Mouse (Mus musculus): ENCODE data around the gene Wdr82.

Gene Wdr82

DNA sequence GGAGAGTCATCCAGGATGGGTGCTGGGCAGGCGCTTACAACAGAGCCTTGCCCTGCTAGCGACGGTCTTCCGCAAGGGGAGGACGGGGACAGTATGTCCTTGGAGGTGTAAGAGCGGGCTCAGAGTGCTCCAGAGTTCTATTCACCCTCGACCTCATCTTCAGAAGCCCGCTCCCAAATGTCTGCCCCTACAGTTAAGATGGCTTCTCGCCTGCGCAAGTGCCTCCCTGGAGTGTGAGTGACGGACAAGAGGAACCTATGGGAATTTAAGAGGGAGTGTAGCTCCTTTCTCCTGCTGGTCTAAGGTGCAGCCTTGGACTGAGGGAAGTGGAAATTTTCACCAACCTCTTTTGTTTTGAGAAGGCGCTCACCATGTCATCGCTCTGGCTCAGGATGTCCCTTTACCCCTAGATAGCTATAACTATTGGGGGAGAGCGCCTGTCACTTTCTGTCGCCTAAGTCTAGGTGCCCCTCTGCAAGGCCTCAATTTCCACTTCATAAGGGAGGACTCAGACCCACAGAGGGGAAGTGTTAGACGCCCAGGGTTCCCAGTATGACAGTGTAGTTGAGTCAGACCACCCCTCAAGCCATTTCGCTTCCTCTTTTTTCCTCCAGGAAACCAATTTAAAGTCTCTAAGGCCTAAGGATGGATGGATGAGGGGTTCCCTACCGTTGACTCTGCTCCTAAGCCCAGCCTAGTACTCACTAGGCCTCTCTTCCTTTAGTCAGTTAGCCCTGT, 29.0 kb downstream of the Wdr82 start, which contains the start of gene Ppm1m:
TSS of gene Ppm1m (minus strand) at position 212 of the 738 bp plus-strand sequence.
- DNase-seq = no peak

DNA sequence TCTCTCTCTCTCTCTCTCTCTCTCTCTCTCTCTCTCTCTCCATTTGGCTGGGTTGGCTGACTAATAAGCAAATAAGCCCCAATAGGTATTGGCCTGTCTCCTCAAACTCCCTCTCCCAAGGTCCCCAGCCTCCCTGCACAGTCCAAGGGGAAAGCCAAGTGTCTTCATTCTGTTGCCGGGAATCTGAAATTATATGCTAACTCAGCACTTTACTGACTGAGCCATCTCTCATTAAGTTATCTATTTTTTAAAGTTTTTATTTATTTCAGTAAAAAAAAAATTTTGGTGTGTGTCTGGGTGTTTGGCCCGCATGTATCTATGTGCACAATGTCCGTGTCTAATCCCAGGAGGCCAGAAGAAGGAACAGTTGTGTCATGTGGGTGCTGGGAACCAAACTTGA, 31.2 kb downstream of the Wdr82 start:
- DNase-seq = no peak

DNA sequence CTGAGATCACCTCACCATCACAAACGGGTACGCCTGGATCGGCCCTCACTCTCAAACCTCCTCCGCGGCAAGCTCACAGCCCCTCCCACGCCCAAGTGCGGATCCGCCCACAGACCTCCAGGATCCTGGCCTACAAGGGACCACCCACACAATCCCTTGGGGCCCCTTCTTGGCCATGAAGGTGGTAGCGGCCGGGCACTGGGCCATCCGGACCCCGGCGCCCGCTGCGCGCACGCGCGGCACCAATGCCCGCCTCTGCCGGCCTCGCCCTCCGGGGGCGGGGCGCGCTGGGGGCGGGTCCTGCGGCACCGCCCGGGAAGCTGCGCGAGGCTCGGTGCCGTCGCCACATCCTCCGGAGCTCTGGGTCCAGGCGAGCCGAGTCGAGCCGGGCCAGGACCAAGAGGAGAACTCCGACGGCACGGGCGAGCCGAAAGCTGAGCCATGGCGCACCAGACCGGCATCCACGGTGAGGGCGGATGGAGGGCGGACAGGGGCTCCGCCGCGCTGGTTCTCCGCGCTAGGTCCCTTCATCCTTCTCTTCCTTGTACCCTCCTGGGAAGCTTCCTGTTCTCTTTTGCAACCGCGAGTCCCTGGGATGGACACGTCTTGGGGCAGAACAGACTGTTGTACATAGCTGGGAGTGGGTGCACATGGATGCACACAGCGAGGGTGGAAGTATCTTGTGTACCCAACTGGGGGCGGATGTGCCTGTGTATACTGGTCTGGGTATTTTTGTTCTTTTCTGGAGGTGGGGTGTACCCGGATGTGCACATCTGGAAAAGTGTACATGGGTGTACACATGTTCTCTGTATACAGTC, 32.3 kb downstream of the Wdr82 start, which contains the start of gene Twf2:
TSS of gene Twf2 (plus strand) at position 290 of the 818 bp plus-strand sequence.
- peak; percentile 91 to 95 for DNase-seq

DNA sequence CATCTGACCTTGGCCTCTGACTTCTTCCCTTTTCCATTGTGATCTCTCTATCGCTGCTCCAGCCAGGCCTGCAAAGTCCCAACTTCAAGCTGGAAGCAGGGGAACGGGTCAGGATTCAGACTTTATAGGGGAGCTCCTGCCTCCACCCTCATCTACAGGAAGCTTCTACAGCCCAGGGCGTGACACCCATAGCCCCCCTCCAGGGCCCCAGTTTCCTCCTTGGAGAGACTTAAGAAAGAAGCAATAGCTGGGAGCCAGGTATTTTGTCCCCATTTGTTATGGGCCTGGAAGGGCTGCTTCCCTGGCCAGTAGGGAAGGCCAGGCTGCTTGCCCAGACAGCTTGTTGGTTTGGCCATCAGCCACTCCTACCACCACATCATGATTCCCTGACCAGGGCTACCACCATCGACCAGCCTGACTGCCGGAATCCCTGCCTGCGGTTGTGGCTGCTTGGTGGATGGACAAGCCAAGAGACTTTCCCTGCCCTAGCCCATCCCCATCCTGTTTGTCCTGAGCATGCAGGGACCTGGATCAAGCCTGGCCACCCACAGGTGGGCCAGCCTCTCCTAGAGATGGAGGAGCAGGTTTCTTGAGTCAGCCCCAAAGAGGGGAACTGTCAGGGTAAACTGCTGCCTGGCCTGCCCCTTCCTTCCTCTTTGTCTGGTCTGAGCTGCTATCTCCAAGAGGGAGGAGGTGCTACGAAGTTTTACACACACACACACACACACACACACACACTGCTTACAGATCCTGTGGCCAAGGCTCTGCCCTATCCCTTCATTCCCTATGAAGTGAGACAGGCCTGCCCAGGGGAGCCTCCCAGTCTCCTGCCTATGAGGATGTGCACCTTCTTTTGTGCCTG, 33.5 kb downstream of the Wdr82 start:
- no peak for DNase-seq

DNA sequence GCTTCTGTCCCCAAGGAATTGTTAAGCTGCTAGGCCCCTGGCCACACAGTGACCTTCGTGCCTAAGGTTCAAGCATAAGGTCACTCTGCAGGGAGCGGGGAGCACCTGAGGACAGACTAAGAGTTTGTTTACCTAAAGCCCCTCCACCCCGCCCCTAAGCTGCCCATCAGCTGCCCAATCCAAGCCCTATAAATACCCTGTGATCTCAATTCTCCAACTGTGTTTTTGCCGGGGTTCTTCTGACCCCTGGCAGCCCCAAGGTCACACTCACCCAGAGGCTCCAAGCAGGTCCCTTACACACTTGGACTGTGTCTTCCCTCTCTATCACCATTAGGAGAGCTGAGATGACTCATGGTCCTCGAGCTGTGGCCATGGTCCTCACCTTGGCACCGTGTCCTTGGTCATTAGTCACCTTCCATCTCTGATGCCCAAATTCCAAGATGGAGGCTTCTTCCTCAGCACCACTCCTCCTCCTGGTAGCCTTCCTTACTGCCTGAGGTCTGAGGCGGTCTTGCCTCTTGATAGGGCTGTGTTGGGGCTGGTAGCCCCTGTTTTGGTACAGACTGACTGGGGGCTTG, 35.1 kb downstream of the Wdr82 start:
- DNase-seq = no peak

DNA sequence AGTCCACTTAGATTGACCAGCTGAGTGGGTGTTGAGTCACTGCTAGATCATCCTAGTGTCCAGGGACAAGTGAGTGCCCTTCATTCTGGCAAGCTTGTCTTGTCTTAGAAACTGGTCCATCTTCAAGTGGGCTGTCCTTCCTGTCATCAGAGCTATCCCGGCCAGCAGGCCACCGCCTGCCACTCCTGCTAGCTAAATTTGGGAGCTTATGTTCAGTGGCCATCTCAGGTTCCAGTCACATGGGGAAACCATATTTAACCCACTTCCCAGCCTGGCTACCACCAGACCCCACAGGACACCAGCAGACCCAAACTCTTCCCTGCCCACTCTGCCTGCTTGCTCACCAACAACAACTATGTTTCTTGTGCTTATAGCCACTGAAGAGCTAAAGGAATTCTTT, 35.8 kb downstream of the Wdr82 start:
- DNase-seq = no peak

DNA sequence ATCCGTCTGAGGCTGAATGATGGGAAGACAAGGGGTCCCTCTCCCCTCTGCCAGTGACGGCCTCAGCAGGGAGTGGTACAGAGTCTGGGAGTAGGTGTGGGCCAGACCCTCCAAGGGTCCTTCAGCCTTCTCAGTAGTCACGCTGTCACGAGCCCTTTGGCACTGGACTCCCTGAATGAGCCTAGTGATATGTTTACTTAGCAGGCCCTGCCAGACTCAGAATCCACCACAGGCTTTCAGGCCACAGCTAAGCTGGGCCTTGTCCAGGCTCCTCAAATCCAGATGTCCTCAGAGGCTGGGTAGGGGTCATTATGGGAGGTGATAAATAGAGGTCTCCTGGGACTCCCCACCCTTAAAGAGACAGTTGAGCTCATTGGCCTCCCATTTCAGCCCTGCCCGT, 37.5 kb downstream of the Wdr82 start:
- DNase-seq = no peak

DNA sequence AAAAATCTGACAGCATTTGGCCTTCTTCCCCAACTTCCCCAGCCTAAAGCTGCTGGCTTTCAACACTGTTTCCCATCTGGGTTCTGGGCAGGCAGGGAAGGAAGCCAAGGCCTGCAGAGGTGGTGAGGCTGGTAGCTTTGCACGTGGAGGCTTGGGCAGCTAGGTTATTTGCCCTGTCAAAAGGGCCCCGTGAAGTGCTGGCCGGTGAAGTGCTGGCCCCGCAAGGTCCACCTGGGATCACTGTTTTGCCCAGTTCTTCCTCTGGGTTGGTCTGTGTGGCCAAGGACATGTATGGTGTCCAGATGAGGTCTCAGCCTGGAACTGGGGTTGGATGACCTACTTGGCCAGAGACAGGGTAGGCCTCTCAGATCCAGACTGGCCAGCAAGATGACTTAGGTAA, 39.2 kb downstream of the Wdr82 start:
- DNase-seq = no peak

DNA sequence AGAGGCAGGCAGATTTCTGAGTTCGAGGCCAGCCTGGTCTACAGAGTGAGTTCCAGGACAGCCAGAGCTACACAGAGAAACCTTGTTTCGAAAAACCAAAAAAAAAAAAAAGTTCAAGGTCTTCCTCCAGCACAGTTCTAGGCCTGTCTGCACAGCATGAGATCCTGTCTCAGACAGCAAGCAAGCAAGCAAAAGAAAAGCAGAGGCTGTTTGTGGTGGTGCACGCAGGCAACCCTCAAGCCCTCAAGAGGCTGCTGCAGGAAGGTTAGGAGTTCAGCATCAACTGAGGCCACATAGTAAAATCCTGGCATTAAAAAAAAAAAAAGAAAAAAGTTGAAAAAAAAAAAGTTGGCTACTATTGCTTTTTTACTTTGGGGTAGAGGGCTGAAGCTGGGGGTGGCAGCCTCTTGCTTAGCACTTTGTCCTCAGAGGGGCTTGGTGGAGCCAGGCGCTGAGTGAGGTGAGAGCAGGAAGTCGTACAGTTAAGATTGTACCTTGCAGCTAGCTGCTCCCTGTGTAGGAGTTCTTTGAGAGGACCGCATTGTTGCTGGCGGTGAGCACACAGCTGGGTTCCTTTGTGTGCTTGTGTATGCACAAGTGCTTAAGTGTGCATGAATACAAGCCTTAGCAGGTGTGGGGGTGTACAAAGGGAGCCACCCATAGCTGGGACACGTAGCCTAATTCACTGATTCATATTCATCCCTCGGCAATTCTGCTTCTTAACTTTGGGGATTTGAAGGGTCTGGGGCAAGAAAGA, 40.3 kb downstream of the Wdr82 start:
- no peak for DNase-seq

DNA sequence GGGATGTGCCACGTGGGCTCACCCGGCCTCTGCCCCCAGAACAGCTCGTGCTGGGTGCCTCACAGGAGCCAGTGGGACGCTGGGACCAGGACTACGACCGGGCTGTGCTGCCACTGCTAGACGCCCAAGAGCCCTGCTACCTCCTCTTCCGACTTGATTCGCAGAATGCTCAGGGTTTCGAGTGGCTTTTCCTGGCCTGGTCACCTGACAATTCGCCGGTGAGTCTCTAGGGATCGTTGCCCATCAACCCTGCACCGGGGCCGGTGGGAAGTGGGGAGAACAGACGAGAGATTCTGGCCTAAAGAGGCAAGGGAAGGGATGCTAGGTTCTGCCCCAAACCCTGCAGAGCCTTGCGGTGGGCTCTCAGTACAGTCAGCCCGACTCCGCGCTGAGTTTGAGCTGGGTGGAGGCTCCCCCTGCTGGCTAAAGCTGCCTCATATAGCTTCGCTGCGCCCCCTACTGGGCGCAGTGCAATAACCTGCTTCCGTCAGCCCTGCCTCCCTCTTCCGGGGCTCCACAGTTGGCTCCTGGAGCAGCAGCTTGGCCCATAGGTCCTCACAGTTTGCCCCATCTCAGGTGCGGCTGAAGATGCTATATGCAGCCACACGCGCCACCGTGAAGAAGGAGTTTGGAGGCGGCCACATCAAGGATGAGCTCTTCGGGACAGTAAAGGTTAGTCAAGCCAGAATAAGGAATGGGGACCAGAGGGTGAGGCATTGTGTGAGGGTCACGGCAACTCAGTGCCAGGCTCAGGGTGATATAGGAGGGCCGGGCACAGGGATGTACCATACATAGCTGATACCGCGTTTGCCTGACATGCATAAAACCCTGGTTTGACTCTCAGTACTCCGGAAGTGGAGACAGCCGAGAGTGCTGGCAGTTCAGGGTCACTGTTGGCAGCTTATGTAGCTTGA, 41.2 kb downstream of the Wdr82 start:
- peak; percentile 86 to 94 for DNase-seq

DNA sequence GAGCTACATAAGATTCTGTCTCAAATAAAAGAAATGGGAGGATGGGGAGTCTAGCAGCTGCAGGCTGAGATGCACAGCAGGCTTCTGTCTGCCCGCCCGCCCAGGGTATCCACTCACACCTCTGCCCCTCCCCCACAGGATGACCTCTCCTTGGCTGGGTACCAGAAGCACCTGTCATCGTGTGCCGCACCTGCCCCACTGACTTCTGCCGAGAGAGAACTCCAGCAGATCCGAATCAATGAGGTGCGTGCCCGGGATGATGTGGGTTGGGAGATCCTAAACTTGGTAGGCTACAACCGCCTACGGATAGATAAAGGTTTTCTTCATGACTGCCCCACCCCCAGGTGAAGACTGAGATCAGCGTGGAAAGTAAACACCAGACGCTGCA, 41.9 kb downstream of the Wdr82 start:
- DNase-seq = no peak

DNA sequence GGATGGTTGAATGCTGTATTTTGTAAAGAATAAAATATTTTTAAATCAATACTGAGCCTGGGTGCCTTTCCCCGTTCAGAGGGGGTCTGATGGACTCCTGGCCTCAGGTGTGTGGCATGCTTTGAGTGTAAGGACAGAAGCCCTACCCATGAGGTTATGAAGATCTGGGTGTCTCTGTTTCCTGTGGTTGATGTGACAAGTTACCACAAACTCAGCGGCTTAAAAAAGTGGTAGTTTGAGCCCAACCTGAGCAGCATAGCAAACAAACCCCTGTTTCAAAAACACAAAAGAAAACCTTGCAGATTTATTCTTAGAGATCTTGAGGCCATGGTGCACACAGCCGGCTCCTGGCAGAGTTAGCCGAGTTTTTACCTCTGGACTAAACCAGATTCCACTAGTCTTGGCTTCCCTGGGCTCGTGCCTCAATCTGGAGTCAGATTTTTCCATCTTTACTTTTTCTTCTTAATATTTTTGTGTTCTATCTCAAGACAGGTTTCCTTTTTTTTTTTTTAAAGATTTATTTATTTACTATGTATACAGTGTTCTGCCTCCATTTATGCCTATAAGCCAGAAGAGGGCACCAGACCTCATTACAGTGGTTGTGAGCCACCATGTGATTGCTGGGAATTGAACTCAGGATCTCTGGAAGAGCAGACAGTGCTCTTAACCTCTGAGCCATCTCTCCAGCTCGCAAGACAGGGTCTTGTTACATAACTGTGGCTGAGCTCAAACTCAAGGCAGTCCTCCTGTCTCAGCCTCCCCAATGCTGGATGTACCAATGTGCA, 44.8 kb downstream of the Wdr82 start:
- no peak for DNase-seq

DNA sequence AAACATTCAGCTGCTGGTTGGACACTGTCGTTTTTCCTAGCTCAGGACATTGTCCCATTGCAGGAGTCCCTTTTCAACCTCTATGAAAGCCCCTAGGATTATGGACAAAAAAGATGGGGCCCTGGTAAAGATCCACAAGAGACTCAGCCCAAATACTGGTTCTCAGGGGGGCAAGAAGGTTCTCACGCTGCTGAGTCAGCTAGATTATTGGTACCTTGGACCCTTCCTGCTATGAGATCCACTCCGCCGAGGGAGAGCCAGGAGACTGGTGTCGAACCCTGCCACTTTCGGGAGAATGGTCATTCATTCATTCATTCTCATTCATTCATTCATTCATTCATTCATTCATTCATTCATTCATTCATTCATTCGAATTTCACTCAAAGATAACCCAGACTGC, 46.2 kb downstream of the Wdr82 start:
- DNase-seq = no peak

DNA sequence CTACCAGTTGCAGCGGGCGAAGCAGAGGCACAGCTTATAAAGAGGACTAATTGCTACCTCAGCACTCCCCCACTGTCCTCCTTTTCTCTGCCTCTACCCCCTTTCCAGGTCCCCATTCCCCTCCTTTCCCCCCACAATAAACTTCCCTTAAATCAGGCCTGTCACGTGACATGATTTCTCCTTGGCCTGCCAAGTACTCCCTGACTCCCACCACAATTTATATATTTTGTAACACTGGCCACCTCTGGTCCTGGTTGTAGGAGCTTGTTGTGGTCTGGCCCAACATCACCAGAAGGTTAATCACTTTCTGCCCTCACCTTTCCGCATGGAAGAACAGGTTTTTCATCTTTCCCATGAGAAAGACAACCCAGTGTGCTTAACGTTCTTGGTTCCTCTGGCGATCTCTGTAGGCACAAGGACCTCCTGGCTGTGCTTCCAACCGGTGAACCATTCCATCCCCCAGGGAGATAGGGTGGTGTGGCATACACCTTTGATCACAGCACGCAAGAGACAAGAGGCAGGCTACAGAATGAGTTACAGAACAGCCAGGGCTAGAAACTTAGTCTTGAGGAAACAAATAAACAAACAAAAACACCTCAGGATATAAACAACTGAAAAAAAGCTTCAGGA, 50.3 kb downstream of the Wdr82 start:
- DNase-seq = no peak

DNA sequence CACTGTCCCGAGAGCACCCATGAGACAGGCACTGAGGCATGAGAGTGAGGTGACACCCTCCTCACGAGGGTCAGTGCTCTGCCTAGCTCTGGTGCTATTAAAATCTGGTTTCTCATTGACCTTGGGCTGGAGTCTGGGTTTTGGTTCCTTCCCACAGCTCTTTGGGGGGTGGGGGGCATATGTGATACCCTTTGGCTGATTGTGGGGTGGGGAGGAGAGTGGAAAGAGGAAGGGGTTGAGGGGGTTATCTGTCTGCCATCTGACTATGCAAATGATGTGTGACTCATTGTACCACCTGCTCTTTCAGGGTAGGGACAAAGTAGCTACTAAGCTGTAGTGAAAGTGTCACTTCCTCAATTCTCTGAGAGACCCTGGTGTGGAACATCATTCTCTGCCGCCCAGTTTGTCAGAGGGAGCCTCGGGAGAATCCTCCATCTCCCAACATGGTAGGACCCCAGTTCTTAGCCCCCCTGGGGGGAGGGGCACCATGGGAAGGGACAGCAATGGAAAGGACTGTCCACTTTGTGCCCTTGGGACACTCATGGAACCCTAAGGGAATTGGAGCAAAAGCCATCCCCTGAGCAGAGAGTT, 51.6 kb downstream of the Wdr82 start, which contains the start of gene Tlr9:
TSS of gene Tlr9 (plus strand) at position 338 of the 591 bp plus-strand sequence.
- no peak for DNase-seq

DNA sequence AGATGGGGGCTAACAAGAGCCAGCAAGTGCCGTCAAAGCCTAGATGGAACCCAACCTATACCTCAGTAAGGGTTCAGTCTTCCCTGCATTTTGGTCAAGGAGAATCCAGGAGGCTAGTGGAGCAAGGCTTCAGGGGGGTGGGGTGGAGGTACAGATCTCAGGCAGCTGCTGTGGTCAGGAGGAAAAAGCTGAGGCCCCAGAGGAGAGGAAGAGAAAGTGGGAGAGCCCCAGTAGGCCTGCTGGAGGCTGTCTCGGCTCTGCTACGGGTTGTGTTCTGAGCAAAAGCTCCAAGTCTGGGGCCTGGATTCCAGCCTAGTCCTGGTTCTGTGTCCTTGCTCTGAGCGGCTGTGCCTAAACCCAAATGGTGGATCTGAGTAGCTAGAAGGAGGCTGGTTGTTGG, 52.3 kb downstream of the Wdr82 start:
- no peak for DNase-seq

DNA sequence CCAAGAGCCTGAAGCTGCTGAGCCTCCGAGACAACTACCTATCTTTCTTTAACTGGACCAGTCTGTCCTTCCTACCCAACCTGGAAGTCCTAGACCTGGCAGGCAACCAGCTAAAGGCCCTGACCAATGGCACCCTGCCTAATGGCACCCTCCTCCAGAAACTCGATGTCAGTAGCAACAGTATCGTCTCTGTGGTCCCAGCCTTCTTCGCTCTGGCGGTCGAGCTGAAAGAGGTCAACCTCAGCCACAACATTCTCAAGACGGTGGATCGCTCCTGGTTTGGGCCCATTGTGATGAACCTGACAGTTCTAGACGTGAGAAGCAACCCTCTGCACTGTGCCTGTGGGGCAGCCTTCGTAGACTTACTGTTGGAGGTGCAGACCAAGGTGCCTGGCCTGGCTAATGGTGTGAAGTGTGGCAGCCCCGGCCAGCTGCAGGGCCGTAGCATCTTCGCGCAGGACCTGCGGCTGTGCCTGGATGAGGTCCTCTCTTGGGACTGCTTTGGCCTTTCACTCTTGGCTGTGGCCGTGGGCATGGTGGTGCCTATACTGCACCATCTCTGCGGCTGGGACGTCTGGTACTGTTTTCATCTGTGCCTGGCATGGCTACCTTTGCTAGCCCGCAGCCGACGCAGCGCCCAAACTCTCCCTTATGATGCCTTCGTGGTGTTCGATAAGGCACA, 54.9 kb downstream of the Wdr82 start:
- no peak for DNase-seq

DNA sequence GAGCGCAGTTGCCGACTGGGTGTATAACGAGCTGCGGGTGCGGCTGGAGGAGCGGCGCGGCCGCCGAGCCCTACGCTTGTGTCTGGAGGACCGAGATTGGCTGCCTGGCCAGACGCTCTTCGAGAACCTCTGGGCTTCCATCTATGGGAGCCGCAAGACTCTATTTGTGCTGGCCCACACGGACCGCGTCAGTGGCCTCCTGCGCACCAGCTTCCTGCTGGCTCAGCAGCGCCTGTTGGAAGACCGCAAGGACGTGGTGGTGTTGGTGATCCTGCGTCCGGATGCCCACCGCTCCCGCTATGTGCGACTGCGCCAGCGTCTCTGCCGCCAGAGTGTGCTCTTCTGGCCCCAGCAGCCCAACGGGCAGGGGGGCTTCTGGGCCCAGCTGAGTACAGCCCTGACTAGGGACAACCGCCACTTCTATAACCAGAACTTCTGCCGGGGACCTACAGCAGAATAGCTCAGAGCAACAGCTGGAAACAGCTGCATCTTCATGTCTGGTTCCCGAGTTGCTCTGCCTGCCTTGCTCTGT, 55.5 kb downstream of the Wdr82 start:
- DNase-seq = peak in 1 of 2 experiments; percentile 61

All from kidney, postnatal 36 days (tissue).